ENCODE assay signal across 8 mouse cellular contexts in genomic region chr8:48740147-48740881, GRCm38 (mm10).
DNase-seq lines count a peak whose midpoint lies in the region; ATAC-seq and TF ChIP-seq lines count a peak whose summit lies in the region.

No protein-coding gene starts in this region.

- no peak for DNase-seq in testis, postnatal 10 days (ENCODE audit: low spot score)
- DNase-seq in midbrain, embryonic 10.5 days (ENCODE audit: low spot score) = no peak
- DNase-seq in testis, postnatal 14 days (ENCODE audit: low spot score) = peak; percentile 15
- no peak for DNase-seq in thymus, postnatal 25 days
- DNase-seq in yolk sac, embryonic 10.5 days (ENCODE audit: low spot score) = no peak
- no peak for DNase-seq in cerebellum, adult 9-11 months

- H3K27ac ChIP-seq in testis, adult 2 months (ENCODE audit: control insufficient read depth, insufficient read depth, low read depth, low read length) = no peak overlapping the region
- H3K27ac ChIP-seq in midbrain, embryonic 10.5 days (replicated peaks) = peak overlapping the region; percentile 67

- H3K4me3 ChIP-seq in testis, adult 2 months (ENCODE audit: control insufficient read depth, low read depth, low read length) = peak overlapping the region; percentile 74
- peak overlapping the region; percentile 7; the same call in 1 of the 2 replicates for H3K4me3 ChIP-seq in midbrain, embryonic 10.5 days

- 72% methylated on average over 23 of the region's 23 CpGs for WGBS in midbrain, embryonic 10.5 days

- H3K4me1 ChIP-seq in testis, adult 2 months (ENCODE audit: control insufficient read depth, insufficient read depth, low read length) = peaks cover 6% of the 10 kb centered on the region; the same call in 1 of the 2 replicates
- peaks cover 38% of the 10 kb centered on the region for H3K4me1 ChIP-seq in midbrain, embryonic 10.5 days

- no peaks in the 10 kb centered on the region for H3K36me3 ChIP-seq in testis, adult 2 months (ENCODE audit: control insufficient read depth, insufficient read depth, low read length)
- H3K36me3 ChIP-seq in midbrain, embryonic 10.5 days = 0 out of 2 replicates have a peak, but pooled peaks cover 8% of the 10 kb centered on the region

- no peaks in the 10 kb centered on the region for H3K9me3 ChIP-seq in midbrain, embryonic 10.5 days (replicated peaks)

- no peaks in the 10 kb centered on the region for H3K27me3 ChIP-seq in testis, adult 2 months (ENCODE audit: control insufficient read depth, insufficient read depth, low read length)
- no peaks in the 10 kb centered on the region for H3K27me3 ChIP-seq in midbrain, embryonic 10.5 days (ENCODE audit: low read depth, poor library complexity, severe bottlenecking)

- no peak for TF ChIP-seq POLR2A in testis, adult 2 months (IDR thresholded peaks at IDR 0.05; ENCODE audit: control insufficient read depth, low read depth, low read length)

- peak; percentile 75 to 78 for ATAC-seq in hematopoietic stem cell, adult 5-6 weeks (replicated peaks in 1 of 2; ENCODE audit: insufficient read depth in 1 of 2, low FRiP score in 2 of 2, low TSS enrichment in 1 of 2, low read depth in 1 of 2, poor library complexity in 2 of 2, severe bottlenecking in 2 of 2)

- TF ChIP-seq CTCF in testis, adult 2 months (IDR thresholded peaks at IDR 0.05; ENCODE audit: control insufficient read depth, insufficient read depth, insufficient replicate concordance, low read depth, low read length) = no peak
